Mouse (Mus musculus) testis, adult 10 weeks (tissue): ENCODE data around the gene Bach1. TPM values are rescaled to one million over a fixed set of nuclear protein-coding genes. Genes with fewer than 3 reads are reported as not detected.

ENCODE experiments used
- polyA plus RNA-seq: library from polyadenylated mRNA; stranded (reverse); fragments of 350-450 nt; fragmentation: Illumina TruSeq; extraction: RNeasy Lipid Tissue Mini Kit (QIAGEN cat#74804); gene quantifications from one replicate; pipeline ENCODE4 v1.2.3, GENCODE M21; 2014; ENCODE audit warnings: low read depth, low replicate concordance

The Bach1 gene
- 3.0 TPM for polyA plus RNA-seq

GRCm38 (mm10) chr16:87698692-87699305, at the start of gene Bach1:
Gene Bach1, plus strand, starts transcription at chr16:87698945.

Other genes starting within 250 kb of the Bach1 start
- 418 TPM for gene Usp16, start 244.2 kb upstream of the Bach1 start, polyA plus RNA-seq
- 394 TPM for gene Cct8, start 203.1 kb upstream of the Bach1 start, polyA plus RNA-seq
- gene Map3k7cl, start 145.6 kb upstream of the Bach1 start, polyA plus RNA-seq, result 2.1 TPM